Mouse (Mus musculus) kidney, embryonic 15.5 days (tissue): ENCODE measurements at regions not wholly inside any gene's neighbourhood (a gene's known extent, or its start where the extent isn't known, plus 50 kb on each side); places are given as distances from the start of the nearest gene placed in this dataset.

Experiments
- ATAC-seq: fragments of 200-750 bp; cut with Nextera tagmentation; replicated peaks from 2 replicates; pipeline ENCODE4 v1.8.0; 2017; ENCODE audit warnings: moderate TSS enrichment; ENCODE audit not compliant: low FRiP score
- H3K27ac ChIP-seq: fragments of 300-500 bp; sonication (generic); 2 replicates; pipeline ENCODE4 v1.5.1; 2015; ENCODE audit warnings: mild to moderate bottlenecking, inconsistent platforms
- H3K27me3 ChIP-seq: fragments of 300-500 bp; sonication (generic); 2 replicates; pipeline ENCODE4 v1.6.1; 2015; ENCODE audit warnings: inconsistent platforms
- H3K36me3 ChIP-seq: fragments of 300-500 bp; sonication (generic); 2 replicates; pipeline ENCODE4 v1.6.1; 2015; ENCODE audit warnings: inconsistent platforms
- H3K4me1 ChIP-seq: fragments of 300-500 bp; sonication (generic); 2 replicates; pipeline ENCODE4 v1.6.1; 2015; ENCODE audit warnings: inconsistent platforms
- H3K4me2 ChIP-seq: fragments of 300-500 bp; sonication (generic); 2 replicates; pipeline ENCODE4 v1.6.1; 2015; ENCODE audit warnings: moderate library complexity, mild to moderate bottlenecking, inconsistent platforms
- H3K4me3 ChIP-seq: fragments of 300-500 bp; sonication (generic); replicated peaks from 2 replicates; pipeline ENCODE4 v1.5.1; 2015; ENCODE audit warnings: mild to moderate bottlenecking, inconsistent platforms
- H3K9ac ChIP-seq: fragments of 300-500 bp; sonication (generic); 2 replicates; pipeline ENCODE4 v1.6.1; 2015; ENCODE audit warnings: mild to moderate bottlenecking, inconsistent platforms
- H3K9me3 ChIP-seq: fragments of 300-500 bp; sonication (generic); replicated peaks from 2 replicates; pipeline ENCODE4 v1.6.1; 2016; ENCODE audit warnings: inconsistent platforms
- WGBS: fragments of 180-500 bp; shearing (Covaris S2); methylation state at CpG from one replicate; pipeline ENCODE4 v1.1.7; 2015; ENCODE audit warnings: mixed read lengths; 5-methylcytosine and 5-hydroxymethylcytosine counted together

GRCm38 (mm10) chr5:147794711-147795532, 65.3 kb upstream of the Pomp start:
- Histone ChIP-seq H3K4me2 (no peak overlapping the region), H3K4me1 (peaks cover 6% of the 10 kb centered on the region; the same call in 1 of the 2 replicates), H3K9ac (no peak overlapping the region), H3K4me3 (no peak overlapping the region), H3K27me3 (no peaks in the 10 kb centered on the region), H3K9me3 (no peaks in the 10 kb centered on the region), H3K36me3 (no peaks in the 10 kb centered on the region), H3K27ac (no peak overlapping the region)
- ATAC-seq = no peak
- 62% methylated on average over 17 of the region's 17 CpGs for WGBS

- H3K4me1 ChIP-seq = peaks cover 6% of the 10 kb centered on the region; the same call in 1 of the 2 replicates
- no peak overlapping the region for H3K9ac ChIP-seq
- H3K9me3 ChIP-seq = no peaks in the 10 kb centered on the region
- H3K4me2 ChIP-seq = no peak overlapping the region
- WGBS = 75% methylated on average over 9 of the region's 9 CpGs
- no peaks in the 10 kb centered on the region for H3K36me3 ChIP-seq
- no peak overlapping the region for H3K4me3 ChIP-seq
- no peak for ATAC-seq
- no peak overlapping the region for H3K27ac ChIP-seq
- H3K27me3 ChIP-seq = no peaks in the 10 kb centered on the region
Observed at GRCm38 (mm10) chr5:147793059-147793458, 67.2 kb upstream of the Pomp start.

GRCm38 (mm10) chr5:147792638-147793037, 66.8 kb upstream of the Flt1 start:
- no peaks in the 10 kb centered on the region for H3K36me3 ChIP-seq
- ATAC-seq = no peak
- no peak overlapping the region for H3K9ac ChIP-seq
- 79% methylated on average over 4 of the region's 4 CpGs for WGBS
- H3K4me1 ChIP-seq = peaks cover 6% of the 10 kb centered on the region; the same call in 1 of the 2 replicates
- H3K4me3 ChIP-seq = no peak overlapping the region
- H3K4me2 ChIP-seq = no peak overlapping the region
- H3K27ac ChIP-seq = no peak overlapping the region
- H3K27me3 ChIP-seq = no peaks in the 10 kb centered on the region
- no peaks in the 10 kb centered on the region for H3K9me3 ChIP-seq

GRCm38 (mm10) chr5:147791121-147791520, 65.3 kb upstream of the Flt1 start:
- no peaks in the 10 kb centered on the region for H3K27me3 ChIP-seq
- no peak overlapping the region for H3K9ac ChIP-seq
- no peaks in the 10 kb centered on the region for H3K9me3 ChIP-seq
- no peak overlapping the region for H3K4me3 ChIP-seq
- peaks cover 6% of the 10 kb centered on the region; the same call in 1 of the 2 replicates for H3K4me1 ChIP-seq
- no peak for ATAC-seq
- H3K27ac ChIP-seq = no peak overlapping the region
- no peaks in the 10 kb centered on the region for H3K36me3 ChIP-seq
- H3K4me2 ChIP-seq = no peak overlapping the region

GRCm38 (mm10) chr5:147788496-147788895, 62.7 kb upstream of the Flt1 start:
- WGBS = 66% methylated on average over 6 of the region's 6 CpGs

GRCm38 (mm10) chr5:147786857-147787256, 61.0 kb upstream of the Flt1 start:
- peaks cover 10% of the 10 kb centered on the region; the same call in 1 of the 2 replicates for H3K4me1 ChIP-seq
- H3K36me3 ChIP-seq = no peaks in the 10 kb centered on the region
- no peak overlapping the region for H3K9ac ChIP-seq
- H3K27me3 ChIP-seq = no peaks in the 10 kb centered on the region
- H3K27ac ChIP-seq = no peak overlapping the region
- 73% methylated on average over 5 of the region's 5 CpGs for WGBS
- no peak overlapping the region for H3K4me3 ChIP-seq
- H3K4me2 ChIP-seq = no peak overlapping the region
- H3K9me3 ChIP-seq = no peaks in the 10 kb centered on the region
- ATAC-seq = no peak

More at GRCm38 (mm10) chr5:147788496-147788895, 62.7 kb upstream of the Flt1 start:
- H3K9ac ChIP-seq = no peak overlapping the region
- H3K36me3 ChIP-seq = no peaks in the 10 kb centered on the region
- no peak overlapping the region for H3K27ac ChIP-seq
- ATAC-seq = no peak
- H3K9me3 ChIP-seq = no peaks in the 10 kb centered on the region
- no peak overlapping the region for H3K4me2 ChIP-seq
- H3K4me3 ChIP-seq = no peak overlapping the region
- no peaks in the 10 kb centered on the region for H3K27me3 ChIP-seq
- no peaks in the 10 kb centered on the region for H3K4me1 ChIP-seq

GRCm38 (mm10) chr5:147784159-147784558, 58.3 kb upstream of the Flt1 start:
- peaks cover 10% of the 10 kb centered on the region; the same call in 1 of the 2 replicates for H3K4me1 ChIP-seq
- no peaks in the 10 kb centered on the region for H3K36me3 ChIP-seq
- WGBS = 90% methylated on average over 9 of the region's 9 CpGs
- no peak for ATAC-seq
- no peak overlapping the region for H3K4me2 ChIP-seq
- H3K4me3 ChIP-seq = no peak overlapping the region
- no peak overlapping the region for H3K27ac ChIP-seq
- H3K9me3 ChIP-seq = no peaks in the 10 kb centered on the region
- H3K9ac ChIP-seq = no peak overlapping the region
- no peaks in the 10 kb centered on the region for H3K27me3 ChIP-seq

- Histone ChIP-seq H3K4me2 (no peak overlapping the region), H3K27ac (no peak overlapping the region), H3K27me3 (no peaks in the 10 kb centered on the region), H3K4me1 (peaks cover 10% of the 10 kb centered on the region; the same call in 1 of the 2 replicates), H3K4me3 (no peak overlapping the region), H3K9me3 (no peaks in the 10 kb centered on the region), H3K9ac (no peak overlapping the region), H3K36me3 (no peaks in the 10 kb centered on the region)
- ATAC-seq = no peak
- WGBS = 55% methylated on average over 4 of the region's 4 CpGs
Observed at GRCm38 (mm10) chr5:147783476-147783875, 57.7 kb upstream of the Flt1 start.

- no peaks in the 10 kb centered on the region for H3K9me3 ChIP-seq
- no peak overlapping the region for H3K4me2 ChIP-seq
- peaks cover 10% of the 10 kb centered on the region; the same call in 1 of the 2 replicates for H3K4me1 ChIP-seq
- H3K27ac ChIP-seq = peak overlapping the region; percentile 39; the same call in 1 of the 2 replicates
- H3K36me3 ChIP-seq = no peaks in the 10 kb centered on the region
- WGBS = 56% methylated on average over 7 of the region's 7 CpGs
- peak; percentile 28; the same call in 1 of the 2 replicates for ATAC-seq
- no peaks in the 10 kb centered on the region for H3K27me3 ChIP-seq
- no peak overlapping the region for H3K4me3 ChIP-seq
- H3K9ac ChIP-seq = no peak overlapping the region
Observed at GRCm38 (mm10) chr5:147782761-147783160, 57.0 kb upstream of the Flt1 start.

- H3K27ac ChIP-seq = peak overlapping the region; percentile 39; the same call in 1 of the 2 replicates
- 11% methylated on average over 8 of the region's 8 CpGs for WGBS
- no peak overlapping the region for H3K4me3 ChIP-seq
- peaks cover 10% of the 10 kb centered on the region; the same call in 1 of the 2 replicates for H3K4me1 ChIP-seq
- peak; percentile 83 for ATAC-seq
- H3K9me3 ChIP-seq = no peaks in the 10 kb centered on the region
- no peaks in the 10 kb centered on the region for H3K36me3 ChIP-seq
- no peaks in the 10 kb centered on the region for H3K27me3 ChIP-seq
- H3K4me2 ChIP-seq = no peak overlapping the region
- H3K9ac ChIP-seq = no peak overlapping the region
Observed at GRCm38 (mm10) chr5:147782241-147782681, 56.5 kb upstream of the Flt1 start.

GRCm38 (mm10) chr5:147781215-147781614, 55.4 kb upstream of the Flt1 start:
- Histone ChIP-seq H3K4me2 (no peak overlapping the region), H3K9me3 (no peaks in the 10 kb centered on the region), H3K27me3 (no peaks in the 10 kb centered on the region), H3K4me3 (no peak overlapping the region), H3K36me3 (no peaks in the 10 kb centered on the region), H3K4me1 (peaks cover 10% of the 10 kb centered on the region; the same call in 1 of the 2 replicates), H3K9ac (no peak overlapping the region), H3K27ac (no peak overlapping the region)
- 93% methylated on average over 17 of the region's 17 CpGs for WGBS
- no peak for ATAC-seq

- ATAC-seq = no peak
- no peak overlapping the region for H3K27ac ChIP-seq
- no peak overlapping the region for H3K9ac ChIP-seq
- WGBS = 79% methylated on average over 9 of the region's 9 CpGs
- H3K27me3 ChIP-seq = no peaks in the 10 kb centered on the region
- H3K9me3 ChIP-seq = no peaks in the 10 kb centered on the region
- H3K4me1 ChIP-seq = peaks cover 10% of the 10 kb centered on the region; the same call in 1 of the 2 replicates
- H3K4me2 ChIP-seq = no peak overlapping the region
- H3K4me3 ChIP-seq = no peak overlapping the region
- H3K36me3 ChIP-seq = no peaks in the 10 kb centered on the region
Observed at GRCm38 (mm10) chr5:147778557-147778956, 52.7 kb upstream of the Flt1 start.
